Mouse (Mus musculus) forebrain, embryonic 15.5 days (tissue): Measurements from ENCODE around the gene Krtap4-9. TPM values are rescaled to one million over a fixed set of nuclear protein-coding genes. Genes with fewer than 3 reads are reported as not detected.

Source experiments
- polyA plus RNA-seq: library from polyadenylated mRNA; unstranded; fragments of >200 nt; fragmentation: Nextera tagmentation; extraction: Ambion mirVana; gene quantifications from 2 replicates; pipeline ENCODE4 v1.2.1, GENCODE M21; 2015

The Krtap4-9 gene
- polyA plus RNA-seq, 1 experiment from 2014 or later: not detected

Other genes starting within 250 kb of the Krtap4-9 start
- not detected in 2 replicates for gene Krt40, start 242.0 kb upstream of the Krtap4-9 start, polyA plus RNA-seq
- gene Krtap3-3, start 234.3 kb upstream of the Krtap4-9 start, polyA plus RNA-seq: not detected in 2 replicates
- not detected in 2 replicates for gene Krtap3-2, start 228.3 kb upstream of the Krtap4-9 start, polyA plus RNA-seq
- not detected in 2 replicates for gene Gm11939, start 225.7 kb upstream of the Krtap4-9 start, polyA plus RNA-seq
- gene Krtap3-1, start 218.6 kb upstream of the Krtap4-9 start, polyA plus RNA-seq: not detected in 2 replicates
- not detected in 2 replicates for gene Krtap1-5, start 204.2 kb upstream of the Krtap4-9 start, polyA plus RNA-seq
- not detected in 2 replicates for gene Krtap1-4, start 201.5 kb upstream of the Krtap4-9 start, polyA plus RNA-seq
- not detected in 2 replicates for gene Krtap1-3, start 193.9 kb upstream of the Krtap4-9 start, polyA plus RNA-seq
- not detected in 2 replicates for gene Krtap9-3, start 187.1 kb upstream of the Krtap4-9 start, polyA plus RNA-seq
- not detected in 2 replicates for gene Gm11938, start 181.9 kb upstream of the Krtap4-9 start, polyA plus RNA-seq
- not detected in 2 replicates for gene Gm11937, start 175.0 kb upstream of the Krtap4-9 start, polyA plus RNA-seq
- gene Krtap2-4, start 170.4 kb upstream of the Krtap4-9 start, polyA plus RNA-seq: not detected in 2 replicates
- not detected in 2 replicates for gene Gm11562, start 164.8 kb upstream of the Krtap4-9 start, polyA plus RNA-seq
- not detected in 2 replicates for gene Krtap4-1, start 157.0 kb upstream of the Krtap4-9 start, polyA plus RNA-seq
- gene Krtap4-2, start 150.1 kb upstream of the Krtap4-9 start, polyA plus RNA-seq: not detected in 2 replicates
- gene Krtap4-7, start 141.1 kb upstream of the Krtap4-9 start, polyA plus RNA-seq: not detected in 2 replicates
- not detected in 2 replicates for gene Gm11555, start 135.0 kb upstream of the Krtap4-9 start, polyA plus RNA-seq
- gene Gm11563, start 126.2 kb upstream of the Krtap4-9 start, polyA plus RNA-seq: not detected in 2 replicates
- gene Krtap4-6, start 119.2 kb upstream of the Krtap4-9 start, polyA plus RNA-seq: not detected in 2 replicates
- not detected in 2 replicates for gene Gm14190, start 94.5 kb upstream of the Krtap4-9 start, polyA plus RNA-seq
- gene Gm14180, start 50.9 kb upstream of the Krtap4-9 start, polyA plus RNA-seq: not detected in 2 replicates
- gene Gm11595, start 12.3 kb upstream of the Krtap4-9 start, polyA plus RNA-seq: not detected in 2 replicates
- gene Krtap4-8, start 4.5 kb upstream of the Krtap4-9 start, polyA plus RNA-seq: not detected in 2 replicates
- not detected in 2 replicates for gene Gm11596, start 8.3 kb downstream of the Krtap4-9 start, polyA plus RNA-seq
- not detected in 2 replicates for gene Gm11569, start 13.7 kb downstream of the Krtap4-9 start, polyA plus RNA-seq
- not detected in 2 replicates for gene Gm11554, start 19.2 kb downstream of the Krtap4-9 start, polyA plus RNA-seq
- gene Krtap4-13, start 24.7 kb downstream of the Krtap4-9 start, polyA plus RNA-seq: not detected in 2 replicates
- not detected in 2 replicates for gene Gm11564, start 30.5 kb downstream of the Krtap4-9 start, polyA plus RNA-seq
- gene 2300003K06Rik, start 52.9 kb downstream of the Krtap4-9 start, polyA plus RNA-seq: not detected in 2 replicates
- gene Krtap4-16, start 66.4 kb downstream of the Krtap4-9 start, polyA plus RNA-seq: not detected in 2 replicates
- gene Gm11568, start 72.7 kb downstream of the Krtap4-9 start, polyA plus RNA-seq: not detected in 2 replicates
- not detected in 2 replicates for gene Gm11559, start 79.3 kb downstream of the Krtap4-9 start, polyA plus RNA-seq
- gene Krtap9-1, start 88.2 kb downstream of the Krtap4-9 start, polyA plus RNA-seq: not detected in 2 replicates
- gene Gm11567, start 94.0 kb downstream of the Krtap4-9 start, polyA plus RNA-seq: not detected in 2 replicates
- gene Krtap31-1, start 122.7 kb downstream of the Krtap4-9 start, polyA plus RNA-seq: not detected in 2 replicates
- not detected in 2 replicates for gene Gm11565, start 129.6 kb downstream of the Krtap4-9 start, polyA plus RNA-seq
- gene Krtap31-2, start 151.1 kb downstream of the Krtap4-9 start, polyA plus RNA-seq: not detected in 2 replicates
- not detected in 2 replicates for gene Krtap9-5, start 163.3 kb downstream of the Krtap4-9 start, polyA plus RNA-seq
- not detected in 2 replicates for gene Krtap29-1, start 193.9 kb downstream of the Krtap4-9 start, polyA plus RNA-seq
- not detected in 2 replicates for gene Krtap16-1, start 201.4 kb downstream of the Krtap4-9 start, polyA plus RNA-seq
- gene Krtap17-1, start 208.8 kb downstream of the Krtap4-9 start, polyA plus RNA-seq: not detected in 2 replicates
- not detected in 2 replicates for gene Krt33a, start 231.0 kb downstream of the Krtap4-9 start, polyA plus RNA-seq
- not detected in 2 replicates for gene Krt33b, start 244.7 kb downstream of the Krtap4-9 start, polyA plus RNA-seq